Mouse (Mus musculus) monocyte, adult 59 days (primary cell): ENCODE data around the gene Golim4. TPM values are rescaled to one million over a fixed set of nuclear protein-coding genes. Genes with fewer than 3 reads are reported as not detected.

Experiments used
- total RNA-seq, 2 experiments: library from RNA; stranded (reverse); gene quantifications; one replicate each; pipeline ENCODE4 v1.2.4; 2023

Golim4 gene
- total RNA-seq, result 10 to 100 TPM; 23.7 to 26.2 TPM

GRCm38 (mm10) chr3:75956551-75957302, at the start of gene Golim4:
Gene Golim4, minus strand, starts transcription at chr3:75956949.

Other genes starting within 250 kb of the Golim4 start
- not detected for gene Gm29133, start 208.8 kb downstream of the Golim4 start, total RNA-seq
- gene Fstl5, start 117.3 kb upstream of the Golim4 start, total RNA-seq, result not detected